ENCODE assay signal across 8 mouse cellular contexts in the genomic region with DNA sequence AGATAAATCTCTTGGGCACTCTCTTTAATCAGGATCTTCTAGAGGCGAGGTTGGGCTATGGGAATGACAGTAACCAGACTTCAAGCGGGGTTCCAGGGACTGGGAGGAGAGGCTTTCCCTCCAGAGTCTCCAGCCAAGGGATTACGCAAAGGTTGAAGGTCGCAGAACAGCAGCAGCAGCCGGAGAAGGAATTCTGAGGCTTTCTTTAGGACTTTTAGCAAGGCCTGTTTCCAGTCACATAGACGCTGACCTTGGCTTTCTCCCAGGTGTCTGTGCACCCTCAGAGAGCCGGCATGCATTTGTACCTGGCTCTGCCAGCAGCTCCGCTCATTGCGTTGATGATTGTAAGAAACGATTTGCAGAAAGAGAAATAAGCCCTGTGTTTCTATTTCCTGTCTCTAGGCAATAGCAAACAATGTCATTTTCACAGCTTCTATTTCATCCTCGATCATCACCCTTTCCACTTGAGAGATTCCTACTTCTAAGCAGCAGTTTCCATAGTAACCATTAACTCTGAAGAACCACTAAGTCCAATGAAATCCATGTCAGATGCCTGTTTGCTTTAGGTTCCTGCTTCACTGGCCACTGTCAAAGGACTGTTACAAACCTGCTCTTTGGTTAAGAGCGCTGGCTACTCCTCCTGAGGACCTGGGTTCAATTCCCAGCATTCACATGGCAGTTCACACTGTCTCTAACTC.
DNase-seq lines count a peak whose midpoint lies in the region; ATAC-seq lines count a peak whose summit lies in the region.
"Had no signal": no experiment of that assay in that cellular context is flagged by ENCODE, and none has a peak within 500 bp of the region (broad histone marks: within the 10 kb centered on the region; RNA-seq: fewer than 3 reads in every experiment).

No protein-coding gene starts in this region.

- DNase-seq in right cerebral cortex, postnatal 4 days, result peak; percentile 12
- DNase-seq in right cerebral cortex, postnatal 36 days (ENCODE audit: low spot score in 2 of 2), result no peak
- peak; percentile 22 for DNase-seq in mesoderm, embryonic 11.5 days (ENCODE audit: low read depth, low spot score)
- no peak for DNase-seq in layer of hippocampus, adult 8-10 months (ENCODE audit: low spot score in 2 of 2)

- no peaks in the 10 kb centered on the region for H3K36me3 ChIP-seq in forebrain, embryonic 13.5 days (ENCODE audit: poor library complexity, severe bottlenecking)
- no peaks in the 10 kb centered on the region for H3K36me3 ChIP-seq in hindbrain, embryonic 16.5 days (ENCODE audit: control insufficient read depth, insufficient read depth, low read length)
- H3K36me3 ChIP-seq: heart, embryonic 15.5 days had no signal

- ATAC-seq in forebrain, embryonic 13.5 days, result peak; percentile 66
- peak; percentile 85 for ATAC-seq in hindbrain, embryonic 16.5 days
- no peak for ATAC-seq in activated CD4-positive, CD25-positive, alpha-beta regulatory T cell, adult 4 months

- peaks cover 6% of the 10 kb centered on the region; the same call in 1 of the 2 replicates for H3K4me1 ChIP-seq in forebrain, embryonic 13.5 days
- peaks cover 10% of the 10 kb centered on the region for H3K4me1 ChIP-seq in hindbrain, embryonic 16.5 days (ENCODE audit: control insufficient read depth, insufficient read depth, low read depth, low read length)

- H3K9ac ChIP-seq in forebrain, embryonic 13.5 days, result no peak overlapping the region
- no peak overlapping the region; the same call in 1 of the 2 replicates for H3K9ac ChIP-seq in hindbrain, embryonic 16.5 days (ENCODE audit: low read depth, low read length)
- H3K9ac ChIP-seq: heart, embryonic 15.5 days had no signal

- no peak overlapping the region for H3K4me3 ChIP-seq in forebrain, embryonic 13.5 days
- H3K4me3 ChIP-seq in hindbrain, embryonic 16.5 days (ENCODE audit: low read length), result no peak overlapping the region
- H3K4me3 ChIP-seq: heart, embryonic 15.5 days had no signal

- no peaks in the 10 kb centered on the region for H3K27me3 ChIP-seq in forebrain, embryonic 13.5 days
- no peaks in the 10 kb centered on the region for H3K27me3 ChIP-seq in hindbrain, embryonic 16.5 days (replicated peaks; ENCODE audit: control insufficient read depth, insufficient read depth, low read length)
- H3K27me3 ChIP-seq: heart, embryonic 15.5 days had no signal

- no peak overlapping the region for H3K4me2 ChIP-seq in forebrain, embryonic 13.5 days
- peak overlapping the region; percentile 30; the same call in 1 of the 2 replicates for H3K4me2 ChIP-seq in hindbrain, embryonic 16.5 days (ENCODE audit: low read length)
- H3K4me2 ChIP-seq: heart, embryonic 15.5 days had no signal

- 44% methylated on average over 12 of the region's 12 CpGs for WGBS in forebrain, embryonic 13.5 days
- WGBS in hindbrain, embryonic 16.5 days, result 27% methylated on average over 12 of the region's 12 CpGs

- no peaks in the 10 kb centered on the region for H3K9me3 ChIP-seq in forebrain, embryonic 13.5 days (replicated peaks)
- no peaks in the 10 kb centered on the region for H3K9me3 ChIP-seq in hindbrain, embryonic 16.5 days (ENCODE audit: control insufficient read depth, low read length)
- H3K9me3 ChIP-seq: heart, embryonic 15.5 days had no signal

- H3K27ac ChIP-seq in forebrain, embryonic 13.5 days, result peak overlapping the region; percentile 48; the same call in 1 of the 2 replicates
- H3K27ac ChIP-seq in hindbrain, embryonic 16.5 days (ENCODE audit: low read depth, low read length), result peak overlapping the region; percentile 75
- H3K27ac ChIP-seq: heart, embryonic 15.5 days had no signal

Comparison
In these comparisons a context has a peak if more than half of its experiments do, and no peak if none do; other contexts are left out.
1. DNase-seq: peak in right cerebral cortex, postnatal 4 days (single experiment) and mesoderm, embryonic 11.5 days (single experiment); none in right cerebral cortex, postnatal 36 days (0 of 2) and layer of hippocampus, adult 8-10 months (0 of 2).